Mouse (Mus musculus): ENCODE measurements around the gene Tuba3b.

GRCm38 (mm10) chr6:145579761-145580160, 35.8 kb upstream of the Tuba3b start:
- TF ChIP-seq POLR2A (IDR thresholded peaks at IDR 0.05; ENCODE audit: control insufficient read depth, low read depth, low read length) (no peak), CTCF (IDR thresholded peaks at IDR 0.05; ENCODE audit: control insufficient read depth, insufficient read depth, insufficient replicate concordance, low read depth, low read length) (no peak)
